Mouse (Mus musculus): ENCODE measurements around the gene Dner.

The Dner gene

GRCm38 (mm10) chr1:84433291-84433980, 262.6 kb downstream of the Dner start:
- no peak for DNase-seq

- no peak for DNase-seq
Measured at GRCm38 (mm10) chr1:84432311-84432710, 263.7 kb downstream of the Dner start.

- DNase-seq, result no peak
Measured at GRCm38 (mm10) chr1:84428331-84428730, 267.7 kb downstream of the Dner start.

GRCm38 (mm10) chr1:84427757-84428156, 268.3 kb downstream of the Dner start:
- no peak for DNase-seq

- DNase-seq, result no peak
Measured at GRCm38 (mm10) chr1:84426679-84427078, 269.3 kb downstream of the Dner start.

GRCm38 (mm10) chr1:84422881-84423280, 273.1 kb downstream of the Dner start:
- DNase-seq, result peak; percentile 34

- DNase-seq, result no peak
Measured at GRCm38 (mm10) chr1:84421845-84422244, 274.2 kb downstream of the Dner start.

GRCm38 (mm10) chr1:84419416-84419815, 276.6 kb downstream of the Dner start:
- no peak for DNase-seq

GRCm38 (mm10) chr1:84418511-84418910, 277.5 kb downstream of the Dner start:
- no peak for DNase-seq

GRCm38 (mm10) chr1:84417761-84418238, 278.2 kb downstream of the Dner start:
- DNase-seq, result no peak

- DNase-seq, result no peak
Measured at GRCm38 (mm10) chr1:84417276-84417675, 278.7 kb downstream of the Dner start.

- DNase-seq, result no peak
Measured at GRCm38 (mm10) chr1:84414464-84414863, 281.6 kb downstream of the Dner start.

- DNase-seq, result no peak
Measured at GRCm38 (mm10) chr1:84409514-84409913, 286.5 kb downstream of the Dner start.

GRCm38 (mm10) chr1:84408873-84409272, 287.1 kb downstream of the Dner start:
- DNase-seq, result no peak

- no peak for DNase-seq
Measured at GRCm38 (mm10) chr1:84406891-84407290, 289.1 kb downstream of the Dner start.

- no peak for DNase-seq
Measured at GRCm38 (mm10) chr1:84405551-84406290, 290.3 kb downstream of the Dner start.

GRCm38 (mm10) chr1:84404880-84405279, 291.1 kb downstream of the Dner start:
- no peak for DNase-seq

GRCm38 (mm10) chr1:84402154-84402553, 293.9 kb downstream of the Dner start:
- DNase-seq, result no peak

GRCm38 (mm10) chr1:84399671-84400070, 296.4 kb downstream of the Dner start:
- no peak for DNase-seq

- no peak for DNase-seq
Measured at GRCm38 (mm10) chr1:84399118-84399517, 296.9 kb downstream of the Dner start.

GRCm38 (mm10) chr1:84396787-84397186, 299.2 kb downstream of the Dner start:
- no peak for DNase-seq

GRCm38 (mm10) chr1:84395928-84396327, 300.1 kb downstream of the Dner start:
- no peak for DNase-seq

- no peak for DNase-seq
Measured at GRCm38 (mm10) chr1:84390961-84391360, 305.1 kb downstream of the Dner start.

GRCm38 (mm10) chr1:84387616-84388015, 308.4 kb downstream of the Dner start:
- peak; percentile 24 for DNase-seq

Measured in cerebellum, adult 9-10 months (tissue).